Mouse (Mus musculus): ENCODE results near the gene Muc3a. TPM values are rescaled to one million over a fixed set of nuclear protein-coding genes. Genes with fewer than 3 reads are reported as not detected.

The Muc3a gene
- total RNA-seq, 2 experiments from 2014 or later: 0.21 to 0.31 TPM

Other genes starting within 250 kb of the Muc3a start
- gene Cldn15, start 245.8 kb downstream of the Muc3a start, total RNA-seq (2021): 1 to 10 TPM; 2.0 to 2.1 TPM
- 10 to 100 TPM; 21.8 to 24.3 TPM for gene Plod3, start 225.4 kb downstream of the Muc3a start, total RNA-seq (2021)
- gene Znhit1, start 224.4 kb downstream of the Muc3a start, total RNA-seq (2021): 10 to 100 TPM; 49.2 to 51.1 TPM
- gene Vgf, start 186.0 kb downstream of the Muc3a start, total RNA-seq (2021): not detected
- 10 to 100 TPM; 24.3 to 26.0 TPM for gene Ap1s1, start 166.3 kb downstream of the Muc3a start, total RNA-seq (2021)
- 1 to 10 TPM; 1.2 to 1.9 TPM for gene Serpine1, start 140.1 kb downstream of the Muc3a start, total RNA-seq (2021)
- 1 to 10 TPM; 7.6 to 9.1 TPM for gene Trim56, start 96.2 kb downstream of the Muc3a start, total RNA-seq (2021)
- gene Muc3, start 63.1 kb downstream of the Muc3a start, total RNA-seq (2021): not detected
- gene Ache, start 75.1 kb upstream of the Muc3a start, total RNA-seq (2021): 10 to 100 TPM; 48.8 to 59.8 TPM
- gene Ufsp1, start 82.2 kb upstream of the Muc3a start, total RNA-seq (2021): 10 to 100 TPM; 30.5 to 36.3 TPM
- 10 to 100 TPM; 39.0 to 40.6 TPM for gene Srrt, start 95.3 kb upstream of the Muc3a start, total RNA-seq (2021)
- 1 to 10 TPM; 7.9 to 9.6 TPM for gene Trip6, start 102.0 kb upstream of the Muc3a start, total RNA-seq (2021)
- 1 to 10 TPM; 3.1 to 3.3 TPM for gene Slc12a9, start 121.2 kb upstream of the Muc3a start, total RNA-seq (2021)
- gene Ephb4, start 137.7 kb upstream of the Muc3a start, total RNA-seq (2021): 10 to 100 TPM; 26.5 to 27.4 TPM